Mouse (Mus musculus): ENCODE data around the gene Txndc2. TPM values are rescaled to one million over a fixed set of nuclear protein-coding genes. Genes with fewer than 3 reads are reported as not detected.
"Not testable (repeated sequence)": the region's sequence is repeated elsewhere in the genome, so short reads cannot be mapped to it uniquely, and the experiment has no call there.

The Txndc2 gene
- total and polyA plus RNA-seq, 2 experiments: not detected

DNA sequence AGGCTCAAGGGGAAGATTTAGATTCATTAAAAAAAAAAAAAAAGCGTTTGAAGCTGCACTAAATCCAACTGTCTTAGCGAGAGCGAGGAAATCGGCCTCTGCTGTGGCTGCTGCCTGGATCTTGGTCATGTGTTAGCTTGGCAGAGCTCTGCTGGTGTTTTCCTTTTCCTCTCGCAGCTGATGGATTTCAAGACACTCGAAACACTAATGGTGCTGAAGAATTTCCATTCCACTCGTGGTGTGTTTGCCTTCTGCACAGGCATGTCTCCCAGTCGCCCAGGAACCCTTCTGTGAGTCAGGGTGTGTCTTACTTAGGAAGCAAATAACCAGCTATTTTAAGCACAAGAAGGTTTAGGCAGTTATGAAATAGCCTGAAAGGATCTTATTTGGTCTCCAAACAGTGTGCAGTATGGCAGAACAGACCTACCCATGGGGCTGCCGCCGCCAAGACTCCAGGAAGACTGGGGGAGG lies 1.1 kb upstream of the Txndc2 start:
- no peak for DNase-seq (ENCODE audit: extremely low read depth, low read depth, low spot score)
- Histone ChIP-seq H3K9ac (ENCODE audit: low read depth, low read length) (no peak overlapping the region), H3K4me3 (ENCODE audit: insufficient read depth, low read depth, low read length) (no peak overlapping the region), H3K36me3 (ENCODE audit: control insufficient read depth, insufficient read depth, low read length) (no peaks in the 10 kb centered on the region), H3K27ac (replicated peaks; ENCODE audit: insufficient read depth, low read depth, low read length) (no peak overlapping the region), H3K4me1 (ENCODE audit: control insufficient read depth, insufficient read depth, low read length) (no peaks in the 10 kb centered on the region), H3K79me2 (ENCODE audit: control insufficient read depth, insufficient read depth, low read length) (no peaks in the 10 kb centered on the region), H3K27me3 (ENCODE audit: control insufficient read depth, insufficient read depth, low read length) (no peaks in the 10 kb centered on the region)
- TF ChIP-seq POLR2A (IDR thresholded peaks at IDR 0.05; ENCODE audit: extremely low read depth, insufficient read depth, low read length) (no peak), CTCF (IDR thresholded peaks at IDR 0.05; ENCODE audit: low read depth, low read length) (no peak)
- 60% methylated on average over 10 of the region's 10 CpGs for WGBS

DNA sequence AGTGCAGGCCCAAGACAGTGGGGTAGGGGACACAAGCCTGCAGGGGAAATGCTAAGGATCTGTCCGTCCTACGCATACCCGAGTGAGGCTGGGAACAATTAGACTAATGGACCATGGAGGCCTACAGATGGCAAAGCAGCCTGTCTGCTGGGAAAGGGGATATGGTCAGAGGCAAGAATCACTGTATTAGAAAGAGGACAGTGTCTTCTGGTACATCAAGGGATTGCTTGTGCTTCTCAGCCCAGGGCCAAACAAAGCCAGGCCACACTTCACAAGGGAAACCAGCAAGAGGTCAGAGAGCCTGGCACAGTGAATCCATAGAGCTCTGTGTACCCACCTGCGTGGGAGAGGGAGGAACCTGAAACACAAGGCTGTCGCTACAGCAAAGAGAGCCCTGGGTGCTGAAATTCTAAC lies 617 bp upstream of the Txndc2 start:
- no peaks in the 10 kb centered on the region for H3K79me2 ChIP-seq (ENCODE audit: control insufficient read depth, insufficient read depth, low read length)
- 85% methylated on average over 5 of the region's 5 CpGs for WGBS
- H3K27me3 ChIP-seq (ENCODE audit: control insufficient read depth, insufficient read depth, low read length): no peaks in the 10 kb centered on the region
- H3K36me3 ChIP-seq (ENCODE audit: control insufficient read depth, insufficient read depth, low read length): no peaks in the 10 kb centered on the region
- no peak overlapping the region for H3K27ac ChIP-seq (replicated peaks; ENCODE audit: insufficient read depth, low read depth, low read length)
- TF ChIP-seq POLR2A (IDR thresholded peaks at IDR 0.05; ENCODE audit: extremely low read depth, insufficient read depth, low read length) (no peak), CTCF (IDR thresholded peaks at IDR 0.05; ENCODE audit: low read depth, low read length) (no peak)
- no peak overlapping the region for H3K9ac ChIP-seq (ENCODE audit: low read depth, low read length)
- no peak for DNase-seq (ENCODE audit: extremely low read depth, low read depth, low spot score)
- no peak overlapping the region for H3K4me3 ChIP-seq (ENCODE audit: insufficient read depth, low read depth, low read length)
- no peaks in the 10 kb centered on the region for H3K4me1 ChIP-seq (ENCODE audit: control insufficient read depth, insufficient read depth, low read length)

DNA sequence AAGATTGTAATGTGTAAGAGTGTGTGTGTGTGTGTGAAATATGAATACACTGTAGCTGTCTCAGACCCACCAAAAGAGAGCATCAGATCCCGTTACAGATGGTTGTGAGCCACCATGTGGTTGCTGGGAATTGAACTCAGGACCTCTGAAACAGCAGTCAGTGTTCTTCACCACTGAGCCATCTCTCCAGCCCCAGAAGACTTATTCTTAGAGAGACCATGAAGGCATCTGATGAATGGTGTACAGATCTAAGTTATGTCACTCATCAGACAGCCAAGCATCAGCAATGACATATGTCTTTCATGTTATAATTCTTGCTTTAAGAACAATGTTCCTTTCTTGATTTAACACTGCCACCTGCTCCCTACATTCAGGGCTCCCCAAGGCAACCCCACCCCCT lies 2.8 kb downstream of the Txndc2 start:
- Histone ChIP-seq H3K9ac (ENCODE audit: low read depth, low read length) (no peak overlapping the region), H3K27ac (replicated peaks; ENCODE audit: insufficient read depth, low read depth, low read length) (no peak overlapping the region), H3K36me3 (ENCODE audit: control insufficient read depth, insufficient read depth, low read length) (no peaks in the 10 kb centered on the region), H3K79me2 (ENCODE audit: control insufficient read depth, insufficient read depth, low read length) (no peaks in the 10 kb centered on the region), H3K4me1 (ENCODE audit: control insufficient read depth, insufficient read depth, low read length) (no peaks in the 10 kb centered on the region), H3K4me3 (ENCODE audit: insufficient read depth, low read depth, low read length) (no peak overlapping the region), H3K27me3 (ENCODE audit: control insufficient read depth, insufficient read depth, low read length) (no peaks in the 10 kb centered on the region)
- TF ChIP-seq POLR2A (IDR thresholded peaks at IDR 0.05; ENCODE audit: extremely low read depth, insufficient read depth, low read length) (no peak), CTCF (IDR thresholded peaks at IDR 0.05; ENCODE audit: low read depth, low read length) (no peak)
- 96% methylated on average over 1 of the region's 1 CpGs for WGBS
- DNase-seq (ENCODE audit: extremely low read depth, low read depth, low spot score): no peak

DNA sequence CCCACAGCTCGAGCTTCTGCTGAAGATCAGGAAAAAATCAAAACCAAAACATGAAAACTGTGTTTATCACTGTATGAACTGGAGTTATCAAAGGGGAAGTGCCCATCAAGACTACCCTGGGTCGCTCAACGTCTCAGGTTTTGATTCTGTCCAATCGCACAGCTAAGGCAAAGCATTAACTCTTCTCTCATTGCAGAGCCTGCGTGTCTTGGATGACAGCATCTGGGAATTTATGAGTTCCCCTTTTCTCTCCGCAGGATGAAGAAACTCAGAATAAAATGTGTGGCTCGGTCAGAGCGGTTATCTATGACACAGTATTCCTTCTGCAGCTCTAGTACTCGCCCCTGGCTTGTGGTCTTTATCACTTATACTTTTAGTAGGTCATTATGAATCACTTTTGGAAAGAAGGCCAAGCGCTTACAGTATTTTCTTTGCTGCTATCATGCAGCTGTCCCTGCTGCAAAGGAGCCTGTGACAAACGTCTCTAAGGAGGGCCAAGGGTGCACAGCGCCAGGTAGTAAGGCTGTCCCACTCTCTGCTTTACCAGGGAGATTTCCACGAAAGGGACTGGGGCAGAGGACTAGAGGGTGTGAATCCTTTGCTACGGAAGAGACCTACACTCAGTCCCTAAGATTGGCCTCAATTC lies 6.1 kb downstream of the Txndc2 start:
- 71% methylated on average over 14 of the region's 14 CpGs for WGBS
- no peak overlapping the region for H3K9ac ChIP-seq (ENCODE audit: low read depth, low read length)
- no peaks in the 10 kb centered on the region for H3K4me1 ChIP-seq (ENCODE audit: control insufficient read depth, insufficient read depth, low read length)
- DNase-seq (ENCODE audit: extremely low read depth, low read depth, low spot score): no peak
- no peaks in the 10 kb centered on the region for H3K79me2 ChIP-seq (ENCODE audit: control insufficient read depth, insufficient read depth, low read length)
- no peaks in the 10 kb centered on the region for H3K27me3 ChIP-seq (ENCODE audit: control insufficient read depth, insufficient read depth, low read length)
- TF ChIP-seq POLR2A (IDR thresholded peaks at IDR 0.05; ENCODE audit: extremely low read depth, insufficient read depth, low read length): no peak
- TF ChIP-seq CTCF (IDR thresholded peaks at IDR 0.05; ENCODE audit: low read depth, low read length): no peak
- H3K27ac ChIP-seq (replicated peaks; ENCODE audit: insufficient read depth, low read depth, low read length): no peak overlapping the region
- no peak overlapping the region for H3K4me3 ChIP-seq (ENCODE audit: insufficient read depth, low read depth, low read length)
- H3K36me3 ChIP-seq (ENCODE audit: control insufficient read depth, insufficient read depth, low read length): no peaks in the 10 kb centered on the region

DNA sequence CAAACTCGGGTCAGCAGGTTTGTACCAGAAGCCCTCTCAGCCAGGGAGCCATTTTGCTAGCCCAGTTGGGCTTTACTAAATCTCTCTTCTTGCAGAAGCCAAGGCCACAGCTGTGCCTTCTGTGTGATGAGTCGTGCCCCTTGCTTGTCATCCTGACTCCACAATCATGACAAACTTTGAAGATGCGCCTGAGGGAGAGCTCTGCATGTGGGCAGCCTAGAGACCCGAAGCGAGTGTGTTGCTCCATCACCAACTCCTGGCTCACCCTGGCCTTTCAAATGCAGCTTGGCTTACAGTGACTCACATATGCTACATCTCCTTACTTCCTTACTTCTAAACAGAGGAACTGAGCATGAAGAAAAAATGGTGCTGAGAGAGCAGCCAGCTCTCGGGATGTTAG lies 12.0 kb downstream of the Txndc2 start:
- H3K4me1 ChIP-seq (ENCODE audit: control insufficient read depth, insufficient read depth, low read length): peaks cover 2% of the 10 kb centered on the region; the same call in 1 of the 2 replicates
- no peaks in the 10 kb centered on the region for H3K36me3 ChIP-seq (ENCODE audit: control insufficient read depth, insufficient read depth, low read length)
- H3K4me3 ChIP-seq (ENCODE audit: insufficient read depth, low read depth, low read length): no peak overlapping the region
- no peak overlapping the region for H3K9ac ChIP-seq (ENCODE audit: low read depth, low read length)
- H3K27me3 ChIP-seq (ENCODE audit: control insufficient read depth, insufficient read depth, low read length): no peaks in the 10 kb centered on the region
- TF ChIP-seq CTCF (IDR thresholded peaks at IDR 0.05; ENCODE audit: low read depth, low read length) (no peak), POLR2A (IDR thresholded peaks at IDR 0.05; ENCODE audit: extremely low read depth, insufficient read depth, low read length) (no peak)
- no peaks in the 10 kb centered on the region for H3K79me2 ChIP-seq (ENCODE audit: control insufficient read depth, insufficient read depth, low read length)
- no peak for DNase-seq (ENCODE audit: extremely low read depth, low read depth, low spot score)
- no peak overlapping the region for H3K27ac ChIP-seq (replicated peaks; ENCODE audit: insufficient read depth, low read depth, low read length)
- 82% methylated on average over 6 of the region's 6 CpGs for WGBS

DNA sequence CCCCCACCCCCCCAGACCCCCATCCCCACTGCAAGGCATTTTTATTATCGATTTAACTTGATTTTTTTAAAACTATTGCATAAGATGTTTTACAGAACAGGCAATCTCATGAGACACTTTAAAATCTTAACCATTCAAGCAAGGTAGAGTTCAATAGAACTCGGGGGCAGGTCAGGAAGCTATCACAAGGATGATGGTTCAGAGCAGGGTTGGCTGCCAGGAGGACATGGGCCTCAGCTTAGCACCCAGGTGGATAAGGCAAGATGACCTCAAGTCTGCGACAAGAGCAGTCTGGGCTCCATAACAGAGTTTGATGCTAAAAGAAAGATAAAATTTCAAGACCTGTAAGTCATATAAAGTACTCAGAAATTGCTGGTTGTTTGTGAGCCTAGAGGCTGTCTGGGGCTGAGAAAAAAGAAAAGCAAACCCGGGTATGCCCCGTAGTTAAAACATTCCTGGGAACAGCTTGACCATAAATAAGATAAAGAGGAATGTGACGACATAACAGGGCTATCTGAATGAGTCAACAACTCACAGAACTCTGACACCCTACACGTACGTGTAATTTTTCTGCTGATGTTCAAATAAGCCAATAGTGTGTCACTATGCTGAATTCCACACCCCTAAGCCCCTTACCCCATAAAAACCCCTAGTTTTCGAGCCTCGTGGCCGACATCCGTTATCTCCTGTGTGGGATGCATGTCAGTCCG lies 13.0 kb downstream of the Txndc2 start:
- H3K36me3 ChIP-seq (ENCODE audit: control insufficient read depth, insufficient read depth, low read length); H3K27ac ChIP-seq (replicated peaks; ENCODE audit: insufficient read depth, low read depth, low read length); H3K9ac ChIP-seq (ENCODE audit: low read depth, low read length); H3K4me1 ChIP-seq (ENCODE audit: control insufficient read depth, insufficient read depth, low read length); DNase-seq (ENCODE audit: extremely low read depth, low read depth, low spot score); H3K79me2 ChIP-seq (ENCODE audit: control insufficient read depth, insufficient read depth, low read length); H3K4me3 ChIP-seq (ENCODE audit: insufficient read depth, low read depth, low read length); H3K27me3 ChIP-seq (ENCODE audit: control insufficient read depth, insufficient read depth, low read length): not testable (repeated sequence)
- 72% methylated on average over 13 of the region's 13 CpGs for WGBS
